Mouse (Mus musculus) intestine, embryonic 16.5 days (tissue): ENCODE data around the gene Robo1. TPM values are rescaled to one million over a fixed set of nuclear protein-coding genes. Genes with fewer than 3 reads are reported as not detected.

Experiments used
- ATAC-seq: fragments of 200-750 bp; cut with Nextera tagmentation; 2 replicates; pipeline ENCODE4 v1.8.0; 2017; ENCODE audit warnings: moderate TSS enrichment, moderate library complexity
- H3K27ac ChIP-seq: fragments of 300-500 bp; sonication (generic); 2 replicates; pipeline ENCODE4 v1.5.1; 2014; ENCODE audit warnings: mild to moderate bottlenecking, low read length
- H3K27me3 ChIP-seq: fragments of 300-500 bp; sonication (generic); replicated peaks from 2 replicates; pipeline ENCODE4 v1.6.1; 2014; ENCODE audit warnings: low read length, control low read depth, mixed read lengths; ENCODE audit not compliant: control insufficient read depth, insufficient read depth
- H3K36me3 ChIP-seq: fragments of 300-500 bp; sonication (generic); 2 replicates; pipeline ENCODE4 v1.6.1; 2014; ENCODE audit warnings: low read length, control low read depth; ENCODE audit not compliant: control insufficient read depth, insufficient read depth
- H3K4me1 ChIP-seq: fragments of 300-500 bp; sonication (generic); 2 replicates; pipeline ENCODE4 v1.6.1; 2014; ENCODE audit warnings: low read length, control low read depth, mixed read lengths; ENCODE audit not compliant: control insufficient read depth, insufficient read depth
- H3K4me2 ChIP-seq: fragments of 300-500 bp; sonication (generic); 2 replicates; pipeline ENCODE4 v1.6.1; 2014; ENCODE audit warnings: low read depth, low read length, control low read depth
- H3K4me3 ChIP-seq: fragments of 300-500 bp; sonication (generic); 2 replicates; pipeline ENCODE4 v1.5.1; 2014; ENCODE audit warnings: mild to moderate bottlenecking, low read length
- H3K9ac ChIP-seq: fragments of 300-500 bp; sonication (generic); 2 replicates; pipeline ENCODE4 v1.6.1; 2014; ENCODE audit warnings: low read depth, low read length
- H3K9me3 ChIP-seq: fragments of 300-500 bp; sonication (generic); 2 replicates; pipeline ENCODE4 v1.6.1; 2016; ENCODE audit warnings: low read length, control low read depth; ENCODE audit not compliant: control insufficient read depth
- WGBS: fragments of 180-500 bp; shearing (Covaris S2); extraction: QIAGEN DNeasy Blood & Tissue Kit; methylation state at CpG from one replicate; pipeline ENCODE4 v1.1.7; 2014; 5-methylcytosine and 5-hydroxymethylcytosine counted together
- polyA plus RNA-seq: library from polyadenylated mRNA; unstranded; fragments of >200 nt; fragmentation: Nextera tagmentation; extraction: Ambion mirVana; gene quantifications from 2 replicates; pipeline ENCODE4 v1.2.1, GENCODE M21; 2015

Gene Robo1
- polyA plus RNA-seq, result 10.9 and 11.5 TPM in 2 replicates

DNA sequence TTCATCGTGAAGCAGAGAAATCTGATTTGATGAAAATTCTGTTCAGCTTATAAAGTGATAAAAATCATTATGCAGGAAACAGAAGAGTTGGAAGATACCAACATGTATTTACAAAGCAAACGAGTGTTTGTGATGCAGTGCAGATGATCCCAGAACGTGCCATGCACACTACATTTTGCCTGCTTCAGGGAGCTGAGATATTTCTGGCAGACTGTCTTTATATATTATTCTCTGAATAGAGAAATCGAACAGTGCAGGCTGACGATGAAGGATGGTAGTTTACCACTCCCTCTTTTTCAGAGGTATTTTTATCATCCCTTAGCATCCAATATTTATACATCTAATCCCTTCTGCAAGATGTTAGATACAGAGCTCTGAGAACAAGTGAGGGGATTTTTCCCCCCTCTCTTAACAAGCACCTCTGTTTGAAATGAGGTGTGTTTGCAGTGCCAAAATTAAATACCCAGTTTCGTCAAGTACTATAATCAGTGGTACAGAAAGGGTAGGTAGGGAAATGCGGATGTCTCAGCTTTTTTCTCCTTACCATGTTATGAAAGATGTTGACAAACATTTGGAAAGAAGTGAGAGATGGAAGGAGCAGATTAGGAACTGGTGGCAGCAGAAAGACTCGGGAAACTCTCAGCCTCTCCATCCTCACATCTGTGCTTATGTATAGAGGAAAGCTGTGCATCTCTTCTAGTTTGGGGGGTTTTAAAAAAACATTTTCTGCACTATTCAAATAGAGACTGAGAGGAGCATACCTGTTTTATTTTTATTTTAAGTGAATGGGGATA lies at the start of gene Robo1:
Robo1 (plus strand) TSS at position 770 of the 794 bp plus-strand sequence.
- 68% methylated on average over 8 of the region's 8 CpGs for WGBS
- no peak for ATAC-seq

DNA sequence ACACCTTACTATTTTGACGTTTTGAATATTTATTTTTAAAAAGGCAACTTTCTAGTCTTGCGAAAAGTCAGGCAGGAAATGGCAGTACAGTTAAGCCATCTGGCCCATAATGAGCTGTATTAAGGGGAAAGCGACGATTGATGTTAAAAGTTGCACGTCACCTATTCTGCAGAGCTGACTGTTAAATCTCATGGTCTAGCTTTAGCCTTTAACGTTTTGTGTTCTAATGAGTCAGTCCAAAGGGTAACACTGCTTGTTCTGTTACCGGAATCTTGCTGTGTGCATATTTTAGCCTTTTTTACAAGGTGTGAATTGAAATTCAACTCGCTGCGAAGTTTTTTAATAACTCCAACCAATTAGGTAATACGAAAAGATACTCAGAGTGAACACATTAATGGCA lies 40.3 kb upstream of the Robo1 start:
- no peak overlapping the region for H3K27ac ChIP-seq
- no peaks in the 10 kb centered on the region for H3K9me3 ChIP-seq
- WGBS, result 80% methylated on average over 10 of the region's 10 CpGs
- no peak overlapping the region for H3K9ac ChIP-seq
- no peak overlapping the region for H3K4me2 ChIP-seq
- H3K36me3 ChIP-seq, result no peaks in the 10 kb centered on the region
- H3K27me3 ChIP-seq, result no peaks in the 10 kb centered on the region
- H3K4me3 ChIP-seq, result no peak overlapping the region
- H3K4me1 ChIP-seq, result no peaks in the 10 kb centered on the region
- ATAC-seq, result no peak

More for the DNA sequence above, at the start of gene Robo1:
- Histone ChIP-seq H3K4me2 (no peak within 1 kb of the TSS), H3K36me3 (no peaks in the 10 kb centered on the region), H3K9me3 (no peaks in the 10 kb centered on the region), H3K4me1 (no peaks in the 10 kb centered on the region), H3K4me3 (no peak within 1 kb of the TSS), H3K9ac (no peak within 1 kb of the TSS), H3K27ac (no peak within 1 kb of the TSS), H3K27me3 (no peaks in the 10 kb centered on the region)

- WGBS, result 79% methylated on average over 3 of the region's 3 CpGs
- Histone ChIP-seq H3K9ac (no peak overlapping the region), H3K4me1 (no peaks in the 10 kb centered on the region), H3K4me3 (no peak overlapping the region), H3K27me3 (no peaks in the 10 kb centered on the region), H3K9me3 (no peaks in the 10 kb centered on the region), H3K4me2 (no peak overlapping the region), H3K36me3 (no peaks in the 10 kb centered on the region), H3K27ac (no peak overlapping the region)
- ATAC-seq, result peak; percentile 91
Measured at GRCm38 (mm10) chr16:72276390-72277074, 31.6 kb upstream of the Robo1 start.

DNA sequence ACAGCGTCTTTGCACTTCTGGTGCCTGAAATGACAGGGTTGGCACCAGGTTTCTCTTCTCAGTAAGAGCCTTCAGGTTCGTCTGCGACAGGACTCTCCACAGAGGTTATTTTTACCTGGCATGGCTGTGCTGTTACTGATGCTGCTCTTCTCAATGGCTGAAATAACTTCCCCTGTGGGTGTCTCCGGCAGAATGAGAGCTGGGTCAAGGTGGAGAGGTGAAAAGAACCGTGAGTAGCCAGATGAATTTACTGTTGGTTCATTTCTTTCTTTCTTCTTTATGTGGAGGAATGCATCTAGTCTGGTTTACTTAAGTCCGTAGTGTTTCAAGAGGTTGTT lies 194 bp downstream of the Robo1 start:
- Histone ChIP-seq H3K4me1 (no peaks in the 10 kb centered on the region), H3K27me3 (no peaks in the 10 kb centered on the region), H3K4me3 (no peak overlapping the region), H3K36me3 (no peaks in the 10 kb centered on the region), H3K27ac (no peak overlapping the region), H3K9ac (no peak overlapping the region), H3K9me3 (no peaks in the 10 kb centered on the region), H3K4me2 (no peak overlapping the region)
- ATAC-seq, result no peak
- WGBS, result 66% methylated on average over 6 of the region's 6 CpGs

- ATAC-seq, result no peak
- 63% methylated on average over 8 of the region's 8 CpGs for WGBS
- H3K27ac ChIP-seq, result no peak overlapping the region
- no peak overlapping the region for H3K4me3 ChIP-seq
- no peaks in the 10 kb centered on the region for H3K9me3 ChIP-seq
- H3K9ac ChIP-seq, result no peak overlapping the region
- no peaks in the 10 kb centered on the region for H3K27me3 ChIP-seq
- no peak overlapping the region for H3K4me2 ChIP-seq
- H3K36me3 ChIP-seq, result no peaks in the 10 kb centered on the region
- H3K4me1 ChIP-seq, result no peaks in the 10 kb centered on the region
Measured at GRCm38 (mm10) chr16:72327321-72327720, 19.2 kb downstream of the Robo1 start.

DNA sequence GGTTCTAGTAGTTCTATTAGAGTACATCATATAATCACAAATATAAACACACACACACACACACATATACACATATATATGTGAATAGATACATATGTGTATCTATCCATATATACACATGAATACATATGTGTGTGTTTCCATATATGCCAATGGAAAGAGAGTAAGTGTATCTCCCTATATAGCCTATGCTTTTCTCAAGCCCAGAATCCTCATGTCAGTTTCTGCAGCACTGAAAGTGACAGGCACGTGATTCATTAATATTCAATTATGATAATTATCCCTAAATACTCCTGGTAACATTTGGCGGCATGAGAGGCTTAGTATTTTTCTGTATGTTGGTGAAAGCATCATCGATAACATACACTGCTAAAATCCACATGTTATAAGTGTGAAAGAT lies 20.5 kb downstream of the Robo1 start:
- no peak for ATAC-seq
- no peaks in the 10 kb centered on the region for H3K27me3 ChIP-seq
- no peak overlapping the region for H3K4me2 ChIP-seq
- no peak overlapping the region for H3K9ac ChIP-seq
- no peak overlapping the region for H3K4me3 ChIP-seq
- no peaks in the 10 kb centered on the region for H3K4me1 ChIP-seq
- no peaks in the 10 kb centered on the region for H3K9me3 ChIP-seq
- no peaks in the 10 kb centered on the region for H3K36me3 ChIP-seq
- no peak overlapping the region for H3K27ac ChIP-seq
- whole genome bisulfite sequencing, result 71% methylated on average over 3 of the region's 3 CpGs

DNA sequence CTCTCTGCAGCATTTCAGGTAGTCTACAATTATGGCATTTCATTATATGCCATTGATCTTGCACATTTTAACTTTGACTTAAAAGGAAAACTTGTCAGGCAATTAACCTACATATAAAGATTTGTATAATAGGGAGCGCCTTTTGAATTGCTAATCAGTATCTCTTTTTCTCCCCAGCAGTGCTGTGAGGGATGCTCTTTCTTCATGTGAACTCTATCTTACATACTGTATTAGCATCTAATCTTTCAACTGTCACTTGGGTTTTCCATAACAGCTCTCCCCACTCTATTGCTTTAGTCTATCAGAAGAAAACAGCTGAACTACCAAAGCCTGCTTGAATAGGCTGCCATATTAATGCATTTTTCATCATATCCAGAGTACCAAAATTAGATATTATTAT lies 29.7 kb downstream of the Robo1 start:
- Histone ChIP-seq H3K9ac (no peak overlapping the region), H3K27me3 (no peaks in the 10 kb centered on the region), H3K27ac (no peak overlapping the region), H3K36me3 (no peaks in the 10 kb centered on the region), H3K9me3 (no peaks in the 10 kb centered on the region), H3K4me3 (no peak overlapping the region), H3K4me1 (no peaks in the 10 kb centered on the region), H3K4me2 (no peak overlapping the region)
- no peak for ATAC-seq
- 91% methylated on average over 1 of the region's 1 CpGs for WGBS

GRCm38 (mm10) chr16:72350422-72350821 lies 42.3 kb downstream of the Robo1 start:
- WGBS, result 55% methylated on average over 5 of the region's 5 CpGs
- H3K9ac ChIP-seq, result no peak overlapping the region
- no peak for ATAC-seq

DNA sequence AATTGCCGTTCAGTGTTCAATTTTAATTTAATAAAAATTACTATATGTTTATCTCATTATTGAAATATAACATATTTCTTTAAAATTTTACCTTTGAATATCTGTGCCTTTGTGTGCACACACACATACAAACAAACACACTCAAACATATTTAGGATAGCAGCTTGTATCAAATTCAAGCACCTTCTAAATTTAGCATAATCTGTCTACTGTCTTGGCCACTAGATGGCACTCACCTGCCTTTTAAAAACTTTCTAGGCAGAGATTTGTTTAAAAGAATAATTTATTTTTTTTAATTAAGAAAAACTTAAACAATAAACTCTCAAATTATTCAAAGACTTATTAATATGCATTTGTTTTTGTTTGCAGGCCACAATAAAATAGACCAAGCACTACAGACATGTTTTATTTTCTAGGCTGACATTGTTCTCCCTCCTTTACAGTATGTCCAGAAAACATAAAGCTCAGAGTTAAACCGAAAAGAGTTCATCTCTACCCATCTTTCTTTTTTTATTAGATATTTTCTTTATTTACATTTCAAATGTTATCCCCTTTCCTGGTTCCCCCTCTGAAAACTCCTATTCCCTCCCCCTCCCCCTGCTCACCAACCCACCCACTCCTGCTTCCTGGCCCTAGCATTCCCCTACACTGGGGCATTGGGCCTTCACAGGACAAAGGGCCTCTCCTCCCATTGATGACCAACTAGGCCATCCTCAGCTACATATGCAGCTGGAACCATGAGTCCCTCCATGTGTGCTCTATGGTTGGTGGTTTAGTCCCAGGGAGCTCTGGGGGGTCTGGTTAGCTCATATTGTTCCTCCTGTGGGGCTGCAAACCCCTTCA lies 48.6 kb downstream of the Robo1 start:
- Histone ChIP-seq H3K9ac (no peak overlapping the region), H3K27me3 (no peaks in the 10 kb centered on the region), H3K4me3 (no peak overlapping the region), H3K9me3 (no peaks in the 10 kb centered on the region), H3K4me2 (no peak overlapping the region), H3K27ac (no peak overlapping the region), H3K36me3 (no peaks in the 10 kb centered on the region), H3K4me1 (no peaks in the 10 kb centered on the region)
- WGBS, result 74% methylated on average over 2 of the region's 2 CpGs
- ATAC-seq, result no peak

More at GRCm38 (mm10) chr16:72350422-72350821, 42.3 kb downstream of the Robo1 start:
- H3K4me3 ChIP-seq, result no peak overlapping the region
- H3K4me2 ChIP-seq, result no peak overlapping the region
- no peaks in the 10 kb centered on the region for H3K27me3 ChIP-seq
- H3K4me1 ChIP-seq, result no peaks in the 10 kb centered on the region
- H3K36me3 ChIP-seq, result no peaks in the 10 kb centered on the region
- H3K9me3 ChIP-seq, result no peaks in the 10 kb centered on the region
- H3K27ac ChIP-seq, result no peak overlapping the region
